Mouse (Mus musculus): ENCODE data around the gene Gm10392. TPM values are rescaled to one million over a fixed set of nuclear protein-coding genes. Genes with fewer than 3 reads are reported as not detected.

Gm10392 gene
- polyA plus RNA-seq, 1 experiment from 2014 or later, result 0.28 TPM

DNA sequence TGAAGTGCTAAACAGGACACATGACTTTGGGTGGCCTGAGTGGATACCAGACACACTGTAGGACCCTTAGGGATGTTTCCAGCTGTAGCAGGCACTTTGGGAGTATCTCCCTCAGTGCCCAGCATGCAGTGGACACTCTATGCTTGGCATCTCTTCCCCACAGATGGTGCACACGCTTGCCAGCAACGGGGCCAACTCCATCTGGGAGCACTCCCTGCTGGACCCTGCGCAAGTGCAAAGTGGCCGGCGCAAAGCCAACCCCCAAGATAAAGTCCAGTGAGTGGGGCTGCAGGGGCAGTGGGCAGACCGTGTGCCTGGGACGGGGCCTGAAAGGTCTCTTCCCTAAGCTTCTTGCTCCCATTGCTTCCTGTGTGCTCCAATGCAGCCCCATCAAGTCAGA lies 19.6 kb downstream of the Gm10392 start:
- no peak for DNase-seq
- no peaks in the 10 kb centered on the region for H3K27me3 ChIP-seq (ENCODE audit: insufficient read depth, low read length)
- no peaks in the 10 kb centered on the region for H3K9me3 ChIP-seq (ENCODE audit: low read length)
- no peak for ATAC-seq
- TF ChIP-seq CTCF (IDR thresholded peaks at IDR 0.05; ENCODE audit: low read depth), result no peak
- no peak for TF ChIP-seq EP300 (IDR thresholded peaks at IDR 0.05; ENCODE audit: low read depth)
- peaks cover 26% of the 10 kb centered on the region for H3K4me1 ChIP-seq (ENCODE audit: insufficient read depth)
- no peak overlapping the region for H3K27ac ChIP-seq (ENCODE audit: low read depth)
- H3K9ac ChIP-seq (replicated peaks), result no peak overlapping the region
- H3K4me3 ChIP-seq (ENCODE audit: low read depth, low read length), result no peak overlapping the region
- H3K4me2 ChIP-seq (ENCODE audit: low read depth, low read length), result no peak overlapping the region
- WGBS (ENCODE audit: insufficient replicate concordance), result 82% methylated on average over 7 of the region's 7 CpGs
- peaks cover 27% of the 10 kb centered on the region for H3K36me3 ChIP-seq (replicated peaks; ENCODE audit: insufficient read depth, low read length)

- no peak for TF ChIP-seq CTCF (IDR thresholded peaks at IDR 0.05; ENCODE audit: low read depth)
- no peak for TF ChIP-seq EP300 (IDR thresholded peaks at IDR 0.05; ENCODE audit: low read depth)
- 86% methylated on average over 12 of the region's 12 CpGs for WGBS (ENCODE audit: insufficient replicate concordance)
- Histone ChIP-seq H3K27ac (ENCODE audit: low read depth) (peak overlapping the region; percentile 57; the same call in 1 of the 2 replicates), H3K4me3 (ENCODE audit: low read depth, low read length) (no peak overlapping the region), H3K9me3 (ENCODE audit: low read length) (no peaks in the 10 kb centered on the region), H3K4me1 (ENCODE audit: insufficient read depth) (peaks cover 33% of the 10 kb centered on the region), H3K36me3 (replicated peaks; ENCODE audit: insufficient read depth, low read length) (peaks cover 25% of the 10 kb centered on the region), H3K27me3 (ENCODE audit: insufficient read depth, low read length) (no peaks in the 10 kb centered on the region), H3K9ac (replicated peaks) (0 out of 2 replicates have a peak overlapping the region, but pooled peaks have one; percentile 13), H3K4me2 (ENCODE audit: low read depth, low read length) (no peak overlapping the region)
- no peak for ATAC-seq
- DNase-seq, result no peak
Observed at GRCm38 (mm10) chr11:77498261-77499139, 20.5 kb downstream of the Gm10392 start.

DNA sequence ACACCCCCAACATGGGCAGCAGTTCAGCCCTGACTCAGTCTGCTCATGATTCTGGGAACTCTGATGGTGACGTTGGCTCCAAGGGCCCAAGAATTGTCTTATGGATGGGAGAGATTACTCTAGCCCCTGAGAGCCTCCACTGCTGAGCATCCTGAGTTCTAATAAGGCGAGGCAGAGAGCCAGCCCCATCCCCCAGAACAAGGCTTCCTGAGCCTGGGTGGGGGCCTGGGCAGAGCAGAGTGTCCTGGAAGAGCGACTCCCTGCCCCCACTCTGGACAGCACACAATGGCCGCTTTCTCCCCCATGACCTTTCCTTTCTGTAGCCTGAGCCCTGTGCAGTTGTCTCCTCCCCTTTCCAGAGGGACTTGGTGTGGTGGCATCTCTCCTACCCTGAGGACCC lies 21.1 kb downstream of the Gm10392 start:
- Histone ChIP-seq H3K4me1 (ENCODE audit: insufficient read depth) (peaks cover 33% of the 10 kb centered on the region), H3K9ac (replicated peaks) (no peak overlapping the region), H3K27ac (ENCODE audit: low read depth) (peak overlapping the region; percentile 57; the same call in 1 of the 2 replicates), H3K4me2 (ENCODE audit: low read depth, low read length) (no peak overlapping the region), H3K36me3 (replicated peaks; ENCODE audit: insufficient read depth, low read length) (peaks cover 18% of the 10 kb centered on the region), H3K27me3 (ENCODE audit: insufficient read depth, low read length) (no peaks in the 10 kb centered on the region), H3K4me3 (ENCODE audit: low read depth, low read length) (no peak overlapping the region), H3K9me3 (ENCODE audit: low read length) (no peaks in the 10 kb centered on the region)
- DNase-seq (peak; percentile 19), ATAC-seq (no peak)
- TF ChIP-seq EP300 (IDR thresholded peaks at IDR 0.05; ENCODE audit: low read depth) (no peak), CTCF (IDR thresholded peaks at IDR 0.05; ENCODE audit: low read depth) (no peak)
- 71% methylated on average over 4 of the region's 4 CpGs for WGBS (ENCODE audit: insufficient replicate concordance)

DNA sequence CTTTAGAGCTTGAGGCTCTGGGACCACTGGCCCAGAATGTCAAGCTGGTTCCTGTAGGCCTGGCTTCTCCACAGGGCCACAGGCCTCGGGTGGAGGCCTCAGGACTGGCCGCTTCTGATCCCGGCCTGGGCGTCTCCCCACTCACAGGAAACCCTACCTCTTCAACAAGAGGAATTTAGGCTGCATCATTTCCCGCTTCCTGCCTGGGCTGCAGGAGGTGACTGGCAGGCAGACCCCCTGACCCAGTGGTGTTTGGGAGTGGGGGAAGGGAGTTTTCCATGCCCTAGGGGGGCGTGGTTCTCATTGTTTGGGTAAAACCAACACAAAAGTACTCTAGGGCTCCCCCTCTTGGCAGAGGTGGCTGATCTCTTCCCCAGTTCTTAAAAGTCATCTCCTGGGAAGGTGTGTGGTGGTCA lies 21.6 kb downstream of the Gm10392 start:
- Histone ChIP-seq H3K4me3 (ENCODE audit: low read depth, low read length) (no peak overlapping the region), H3K27me3 (ENCODE audit: insufficient read depth, low read length) (no peaks in the 10 kb centered on the region), H3K36me3 (replicated peaks; ENCODE audit: insufficient read depth, low read length) (peaks cover 17% of the 10 kb centered on the region), H3K9ac (replicated peaks) (no peak overlapping the region), H3K4me1 (ENCODE audit: insufficient read depth) (peaks cover 36% of the 10 kb centered on the region), H3K27ac (ENCODE audit: low read depth) (peak overlapping the region; percentile 76), H3K4me2 (ENCODE audit: low read depth, low read length) (no peak overlapping the region), H3K9me3 (ENCODE audit: low read length) (no peaks in the 10 kb centered on the region)
- TF ChIP-seq EP300 (IDR thresholded peaks at IDR 0.05; ENCODE audit: low read depth) (0 out of 2 replicates have a peak, but pooled peaks have one; percentile 19), CTCF (IDR thresholded peaks at IDR 0.05; ENCODE audit: low read depth) (peak; percentile 56)
- WGBS (ENCODE audit: insufficient replicate concordance), result 47% methylated on average over 6 of the region's 6 CpGs
- no peak for ATAC-seq
- peak; percentile 73 for DNase-seq

DNA sequence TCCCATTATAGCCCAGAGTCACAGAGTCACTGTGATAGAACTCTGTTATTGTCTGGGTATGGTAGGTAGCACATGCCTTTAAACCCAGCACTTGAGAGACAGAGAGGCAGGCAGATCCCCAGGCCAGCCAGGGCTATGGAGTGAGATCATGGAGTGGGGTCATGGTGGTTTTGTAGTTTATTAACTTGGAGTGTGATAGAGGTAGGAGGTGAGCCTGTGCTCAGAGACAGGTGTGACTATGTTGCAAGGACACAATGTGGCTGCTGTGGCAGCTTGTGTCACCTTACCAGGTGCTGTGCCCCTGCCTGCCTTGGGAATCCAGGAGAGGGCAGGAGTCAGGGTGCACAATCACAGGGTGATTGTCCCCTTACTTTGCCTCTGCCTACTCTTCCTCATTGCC lies 23.5 kb downstream of the Gm10392 start:
- ATAC-seq, result peak; percentile 54
- Histone ChIP-seq H3K27ac (ENCODE audit: low read depth) (peak overlapping the region; percentile 34), H3K4me2 (ENCODE audit: low read depth, low read length) (no peak overlapping the region), H3K9ac (replicated peaks) (no peak overlapping the region), H3K4me1 (ENCODE audit: insufficient read depth) (peaks cover 54% of the 10 kb centered on the region), H3K27me3 (ENCODE audit: insufficient read depth, low read length) (peaks cover 10% of the 10 kb centered on the region), H3K4me3 (ENCODE audit: low read depth, low read length) (no peak overlapping the region), H3K9me3 (ENCODE audit: low read length) (no peaks in the 10 kb centered on the region), H3K36me3 (replicated peaks; ENCODE audit: insufficient read depth, low read length) (peaks cover 8% of the 10 kb centered on the region)
- DNase-seq, result peak; percentile 22
- TF ChIP-seq EP300 (IDR thresholded peaks at IDR 0.05; ENCODE audit: low read depth), result no peak
- no peak for TF ChIP-seq CTCF (IDR thresholded peaks at IDR 0.05; ENCODE audit: low read depth)

GRCm38 (mm10) chr11:77494782-77495181 lies 24.2 kb downstream of the Gm10392 start:
- WGBS (ENCODE audit: insufficient replicate concordance), result 73% methylated on average over 6 of the region's 6 CpGs
- Histone ChIP-seq H3K4me3 (ENCODE audit: low read depth, low read length) (no peak overlapping the region), H3K9ac (replicated peaks) (no peak overlapping the region), H3K4me1 (ENCODE audit: insufficient read depth) (peaks cover 61% of the 10 kb centered on the region), H3K27ac (ENCODE audit: low read depth) (no peak overlapping the region), H3K4me2 (ENCODE audit: low read depth, low read length) (peak overlapping the region; percentile 99), H3K36me3 (replicated peaks; ENCODE audit: insufficient read depth, low read length) (peaks cover 4% of the 10 kb centered on the region), H3K27me3 (ENCODE audit: insufficient read depth, low read length) (peaks cover 17% of the 10 kb centered on the region), H3K9me3 (ENCODE audit: low read length) (no peaks in the 10 kb centered on the region)
- TF ChIP-seq EP300 (IDR thresholded peaks at IDR 0.05; ENCODE audit: low read depth) (no peak), CTCF (IDR thresholded peaks at IDR 0.05; ENCODE audit: low read depth) (no peak)
- ATAC-seq (no peak), DNase-seq (no peak)
